Mouse (Mus musculus) forebrain, embryonic 10.5 days (tissue): Measurements from ENCODE around the gene Plcxd2. TPM values are rescaled to one million over a fixed set of nuclear protein-coding genes. Genes with fewer than 3 reads are reported as not detected.
A peak's percentile ranks its signal among the peaks of the same experiment; 100 is the strongest.

Source experiments
- DNase-seq: peaks from one replicate; pipeline ENCODE4 v3.0.0-alpha.2; 2017; ENCODE audit warnings: low spot score; ENCODE audit errors: extremely low spot score
- H3K27ac ChIP-seq: fragments of 300-500 bp; sonication (generic); 2 replicates; pipeline ENCODE4 v1.5.1; 2016; ENCODE audit warnings: mild to moderate bottlenecking
- H3K27me3 ChIP-seq: fragments of 300-500 bp; sonication (generic); 2 replicates; pipeline ENCODE4 v1.6.1; 2016; ENCODE audit warnings: mild to moderate bottlenecking; ENCODE audit not compliant: poor library complexity, severe bottlenecking
- H3K36me3 ChIP-seq: fragments of 300-500 bp; sonication (generic); replicated peaks from 2 replicates; pipeline ENCODE4 v1.6.1; 2016; ENCODE audit warnings: mild to moderate bottlenecking, moderate library complexity
- H3K4me1 ChIP-seq: fragments of 300-500 bp; sonication (generic); 2 replicates; pipeline ENCODE4 v1.6.1; 2016
- H3K4me3 ChIP-seq: fragments of 300-500 bp; sonication (generic); 2 replicates; pipeline ENCODE4 v1.5.1; 2016; ENCODE audit warnings: mild to moderate bottlenecking, moderate library complexity
- H3K9me3 ChIP-seq: fragments of 300-500 bp; sonication (generic); 2 replicates; pipeline ENCODE4 v1.6.1; 2016; ENCODE audit warnings: mild to moderate bottlenecking, moderate library complexity
- WGBS: fragments of 180-500 bp; shearing (Covaris S2); methylation state at CpG from one replicate; pipeline ENCODE4 v1.1.7; 2016; 5-methylcytosine and 5-hydroxymethylcytosine counted together
- polyA plus RNA-seq: library from polyadenylated mRNA; unstranded; fragments of >200 nt; fragmentation: Nextera tagmentation; extraction: Ambion mirVana; gene quantifications from 2 replicates; pipeline ENCODE4 v1.2.1, GENCODE M21; 2016

The Plcxd2 gene
- polyA plus RNA-seq, 1 experiment from 2014 or later, result 4.4 TPM

DNA sequence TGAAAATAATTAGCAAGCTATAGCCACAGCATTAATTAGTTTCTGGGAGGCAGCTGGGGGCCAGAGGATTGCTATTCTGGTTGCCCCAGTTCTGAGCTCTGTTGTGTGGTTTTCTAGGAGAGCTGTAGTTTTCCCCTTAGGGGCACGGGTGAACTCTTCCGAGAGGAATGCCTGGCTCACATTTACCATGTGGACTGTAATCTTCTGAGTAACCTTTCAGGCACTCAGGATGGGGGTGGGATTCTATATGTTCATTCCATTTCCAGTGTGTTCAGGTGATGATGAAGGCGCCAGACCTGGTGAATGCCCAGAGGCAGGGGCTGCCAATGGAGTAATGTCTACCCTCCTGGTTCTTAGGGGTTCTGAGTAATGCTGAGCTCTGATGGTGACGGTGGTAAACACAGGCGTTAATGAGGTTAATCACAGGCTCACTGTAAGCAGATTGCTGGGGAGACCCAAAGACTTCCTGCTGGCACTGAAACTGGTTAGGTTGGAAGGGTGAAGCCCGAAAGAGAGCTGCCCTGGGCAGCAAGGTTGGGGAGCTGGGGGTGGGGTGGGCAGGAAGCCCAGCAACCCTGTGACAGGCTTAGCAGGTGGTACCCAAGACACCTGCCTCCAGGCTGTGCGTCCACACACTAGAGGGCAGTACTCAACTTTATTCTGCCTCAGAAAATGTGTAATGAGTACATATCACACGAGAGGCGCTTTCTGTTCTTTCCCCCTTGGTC lies 35.9 kb downstream of the Plcxd2 start:
- Histone ChIP-seq H3K27me3 (no peaks in the 10 kb centered on the region), H3K27ac (no peak overlapping the region), H3K4me3 (no peak overlapping the region), H3K4me1 (peaks cover 6% of the 10 kb centered on the region; the same call in 1 of the 2 replicates), H3K9me3 (no peaks in the 10 kb centered on the region), H3K36me3 (no peaks in the 10 kb centered on the region)
- DNase-seq, result no peak
- whole genome bisulfite sequencing, result 60% methylated on average over 9 of the region's 9 CpGs

GRCm38 (mm10) chr16:45970187-45970586 lies 39.8 kb downstream of the Plcxd2 start:
- no peak overlapping the region for H3K4me3 ChIP-seq
- DNase-seq, result no peak
- WGBS, result 93% methylated on average over 2 of the region's 2 CpGs
- H3K27ac ChIP-seq, result no peak overlapping the region
- no peaks in the 10 kb centered on the region for H3K27me3 ChIP-seq
- H3K4me1 ChIP-seq, result peaks cover 6% of the 10 kb centered on the region; the same call in 1 of the 2 replicates
- no peaks in the 10 kb centered on the region for H3K36me3 ChIP-seq
- H3K9me3 ChIP-seq, result no peaks in the 10 kb centered on the region

DNA sequence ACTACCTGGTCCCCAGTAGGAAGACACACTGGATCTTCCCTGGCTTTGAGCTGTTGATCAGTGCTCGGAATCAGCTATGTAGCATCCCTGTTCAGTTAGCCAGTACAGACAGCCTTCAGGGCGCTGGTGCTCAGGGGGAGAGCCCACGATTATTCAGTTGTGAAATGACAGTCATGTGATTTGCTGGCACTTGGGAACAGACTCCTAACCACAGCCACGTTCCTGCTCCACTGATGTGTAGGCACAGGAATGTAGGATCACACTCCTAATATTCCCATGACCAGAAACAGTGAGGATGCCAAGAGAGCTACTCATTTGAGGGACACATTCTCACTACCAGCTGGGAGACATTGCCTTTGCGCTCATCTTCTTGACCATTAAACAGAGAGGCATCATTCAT lies 41.3 kb downstream of the Plcxd2 start:
- no peaks in the 10 kb centered on the region for H3K4me1 ChIP-seq
- no peak overlapping the region for H3K4me3 ChIP-seq
- WGBS, result 83% methylated on average over 5 of the region's 5 CpGs
- H3K9me3 ChIP-seq, result no peaks in the 10 kb centered on the region
- H3K27ac ChIP-seq, result no peak overlapping the region
- no peak for DNase-seq
- H3K27me3 ChIP-seq, result no peaks in the 10 kb centered on the region
- no peaks in the 10 kb centered on the region for H3K36me3 ChIP-seq

- DNase-seq, result peak; percentile 76
- WGBS, result 15% methylated on average over 7 of the region's 7 CpGs
- Histone ChIP-seq H3K4me1 (no peaks in the 10 kb centered on the region), H3K27me3 (no peaks in the 10 kb centered on the region), H3K9me3 (no peaks in the 10 kb centered on the region), H3K27ac (no peak overlapping the region), H3K4me3 (no peak overlapping the region), H3K36me3 (no peaks in the 10 kb centered on the region; the same call in 1 of the 2 replicates)
These were observed 42.5 kb downstream of the Plcxd2 start for GRCm38 (mm10) chr16:45967471-45967870.

DNA sequence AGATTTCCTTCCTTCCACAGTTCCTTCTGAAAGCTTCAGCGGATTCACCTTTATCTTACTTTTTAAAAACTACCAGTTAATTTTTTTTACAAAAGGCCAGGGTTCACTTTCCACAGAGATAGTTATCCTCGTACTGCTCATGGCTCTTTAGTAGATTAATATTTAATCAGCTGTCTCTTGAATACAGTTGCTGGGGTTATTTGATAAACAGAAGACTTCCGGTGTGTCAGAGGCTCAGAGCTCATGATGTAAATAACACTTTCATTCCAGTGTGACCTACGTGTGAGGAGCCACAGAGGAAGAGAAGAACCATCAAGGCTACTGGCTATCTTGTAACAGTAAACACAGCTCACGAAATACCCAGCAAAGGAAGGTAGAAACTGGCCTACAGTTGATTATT lies 43.4 kb downstream of the Plcxd2 start:
- Histone ChIP-seq H3K36me3 (no peaks in the 10 kb centered on the region; the same call in 1 of the 2 replicates), H3K4me3 (no peak overlapping the region), H3K9me3 (no peaks in the 10 kb centered on the region), H3K27me3 (no peaks in the 10 kb centered on the region), H3K4me1 (no peaks in the 10 kb centered on the region), H3K27ac (no peak overlapping the region)
- 89% methylated on average over 5 of the region's 5 CpGs for WGBS
- DNase-seq, result no peak

GRCm38 (mm10) chr16:45964777-45965176 lies 45.2 kb downstream of the Plcxd2 start:
- WGBS, result 92% methylated on average over 6 of the region's 6 CpGs
- Histone ChIP-seq H3K4me1 (no peaks in the 10 kb centered on the region), H3K27ac (no peak overlapping the region), H3K4me3 (no peak overlapping the region), H3K27me3 (no peaks in the 10 kb centered on the region), H3K9me3 (no peaks in the 10 kb centered on the region), H3K36me3 (no peaks in the 10 kb centered on the region; the same call in 1 of the 2 replicates)
- no peak for DNase-seq

GRCm38 (mm10) chr16:45963837-45964236 lies 46.2 kb downstream of the Plcxd2 start:
- H3K4me1 ChIP-seq, result no peaks in the 10 kb centered on the region
- no peaks in the 10 kb centered on the region for H3K9me3 ChIP-seq
- H3K36me3 ChIP-seq, result no peaks in the 10 kb centered on the region; the same call in 1 of the 2 replicates
- DNase-seq, result no peak
- WGBS, result 91% methylated on average over 8 of the region's 8 CpGs
- H3K4me3 ChIP-seq, result no peak overlapping the region
- no peaks in the 10 kb centered on the region for H3K27me3 ChIP-seq
- no peak overlapping the region for H3K27ac ChIP-seq

DNA sequence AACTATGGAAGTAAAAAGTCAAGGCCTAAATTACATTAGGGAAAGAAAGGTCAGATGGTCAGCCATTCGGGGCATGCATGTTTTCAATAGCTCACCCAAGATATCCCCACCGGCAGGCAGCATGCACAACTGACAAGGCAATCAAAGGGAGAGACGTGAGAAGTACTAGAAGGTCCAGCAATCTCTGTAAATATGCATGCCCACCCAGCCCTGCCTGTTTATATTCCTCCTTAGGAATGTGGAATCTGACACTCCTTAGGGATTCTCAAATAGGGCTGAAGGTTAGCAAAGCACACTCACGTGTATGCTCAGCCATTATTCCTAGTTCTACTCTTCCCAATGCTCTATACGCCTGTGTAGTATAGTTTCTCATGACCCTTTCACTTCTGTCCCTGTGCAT lies 46.9 kb downstream of the Plcxd2 start:
- no peak for DNase-seq
- H3K4me1 ChIP-seq, result no peaks in the 10 kb centered on the region

GRCm38 (mm10) chr16:45960978-45961377 lies 49.0 kb downstream of the Plcxd2 start:
- no peak for DNase-seq
- Histone ChIP-seq H3K27me3 (no peaks in the 10 kb centered on the region), H3K36me3 (no peaks in the 10 kb centered on the region; the same call in 1 of the 2 replicates), H3K9me3 (no peaks in the 10 kb centered on the region), H3K27ac (no peak overlapping the region), H3K4me1 (no peaks in the 10 kb centered on the region), H3K4me3 (no peak overlapping the region)
- WGBS, result 89% methylated on average over 3 of the region's 3 CpGs

More for the DNA sequence above, 46.9 kb downstream of the Plcxd2 start:
- H3K27ac ChIP-seq, result no peak overlapping the region
- H3K9me3 ChIP-seq, result no peaks in the 10 kb centered on the region
- H3K4me3 ChIP-seq, result no peak overlapping the region
- 74% methylated on average over 5 of the region's 5 CpGs for WGBS
- H3K36me3 ChIP-seq, result no peaks in the 10 kb centered on the region; the same call in 1 of the 2 replicates
- H3K27me3 ChIP-seq, result no peaks in the 10 kb centered on the region

DNA sequence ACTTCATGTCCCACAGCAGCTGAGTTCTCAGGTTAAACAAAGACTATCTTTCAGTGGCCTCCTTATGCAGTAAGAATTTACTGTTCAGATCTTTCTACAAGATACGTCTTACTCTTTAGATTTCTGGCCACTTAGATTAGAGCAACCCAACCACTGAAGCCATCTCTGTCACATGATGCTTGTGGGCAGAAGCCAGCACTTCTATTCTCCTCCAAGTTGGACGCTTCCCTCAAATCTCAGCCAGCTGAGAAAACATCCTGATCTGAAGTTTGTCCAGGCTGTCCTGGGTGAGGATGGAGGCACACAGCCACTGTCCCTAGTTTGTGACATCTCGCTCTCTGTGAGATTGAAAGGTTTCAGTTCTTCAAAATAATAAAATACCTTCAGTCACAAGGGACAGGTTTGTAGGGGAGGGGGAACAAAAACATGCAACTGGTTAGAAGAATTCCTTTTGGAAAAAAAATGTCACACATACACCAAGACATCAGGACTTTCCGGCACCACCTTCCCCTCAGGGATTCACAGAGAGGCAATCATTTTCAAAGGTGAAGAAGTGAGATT lies 53.5 kb downstream of the Plcxd2 start:
- 81% methylated on average over 4 of the region's 4 CpGs for WGBS
- Histone ChIP-seq H3K27ac (no peak overlapping the region), H3K4me3 (no peak overlapping the region), H3K9me3 (no peaks in the 10 kb centered on the region), H3K4me1 (no peaks in the 10 kb centered on the region), H3K27me3 (no peaks in the 10 kb centered on the region), H3K36me3 (no peaks in the 10 kb centered on the region)
- no peak for DNase-seq

- no peak within 1 kb of the TSS for H3K4me3 ChIP-seq
- no peaks in the 10 kb centered on the region for H3K36me3 ChIP-seq
- no peaks in the 10 kb centered on the region for H3K9me3 ChIP-seq
- no peaks in the 10 kb centered on the region for H3K27me3 ChIP-seq
- DNase-seq, result no peak
- no peak within 1 kb of the TSS for H3K27ac ChIP-seq
- 88% methylated on average over 4 of the region's 4 CpGs for WGBS
- H3K4me1 ChIP-seq, result no peaks in the 10 kb centered on the region
These were observed 56.6 kb downstream of the Plcxd2 start, which contains the start of gene Phldb2 for GRCm38 (mm10) chr16:45953394-45953793. TSS of gene Phldb2 (minus strand) at chr16:45953598.

GRCm38 (mm10) chr16:45952501-45952900 lies 57.5 kb downstream of the Plcxd2 start:
- 75% methylated on average over 5 of the region's 5 CpGs for WGBS
- Histone ChIP-seq H3K36me3 (no peaks in the 10 kb centered on the region), H3K27ac (no peak overlapping the region), H3K4me1 (no peaks in the 10 kb centered on the region), H3K9me3 (no peaks in the 10 kb centered on the region), H3K27me3 (no peaks in the 10 kb centered on the region), H3K4me3 (no peak overlapping the region)
- DNase-seq, result no peak

GRCm38 (mm10) chr16:45952035-45952434 lies 58.0 kb downstream of the Plcxd2 start:
- Histone ChIP-seq H3K4me3 (no peak overlapping the region), H3K27me3 (no peaks in the 10 kb centered on the region), H3K9me3 (no peaks in the 10 kb centered on the region), H3K4me1 (no peaks in the 10 kb centered on the region), H3K36me3 (no peaks in the 10 kb centered on the region), H3K27ac (no peak overlapping the region)
- no peak for DNase-seq
- WGBS, result 94% methylated on average over 2 of the region's 2 CpGs
